Comparison of ENCODE assay signal across 15 mouse cellular contexts in genomic region chr13:84625927-84626326, GRCm38 (mm10).
"Had no signal": no experiment of that assay in that cellular context is flagged by ENCODE, and none has a peak within 500 bp of the region (broad histone marks: within the 10 kb centered on the region; RNA-seq: fewer than 3 reads in every experiment).

No protein-coding gene starts in this region.

- ATAC-seq: lung, postnatal 0 days; midbrain, embryonic 13.5 days had no signal

- H3K9ac ChIP-seq: limb, embryonic 13.5 days; liver, embryonic 15.5 days; midbrain, embryonic 13.5 days; neural tube, embryonic 12.5 days had no signal

- H3K4me1 ChIP-seq: limb, embryonic 13.5 days; liver, embryonic 15.5 days had no signal

- H3K36me3 ChIP-seq: limb, embryonic 13.5 days; liver, embryonic 15.5 days; midbrain, embryonic 13.5 days; neural tube, embryonic 12.5 days had no signal

- H3K4me3 ChIP-seq: limb, embryonic 13.5 days; liver, embryonic 15.5 days; midbrain, embryonic 13.5 days; neural tube, embryonic 12.5 days had no signal

- H3K4me2 ChIP-seq: limb, embryonic 13.5 days; liver, embryonic 15.5 days; midbrain, embryonic 13.5 days; neural tube, embryonic 12.5 days had no signal

- DNase-seq: kidney, adult 9 months; kidney, postnatal 36 days; left cerebral cortex, postnatal 4 days; lung, adult 2 months; lung, postnatal 4 days; right cerebral cortex, postnatal 4 days; spleen, adult 18-20 months; thymus, adult 18-20 months; thymus, postnatal 14 days had no signal

- H3K9me3 ChIP-seq: limb, embryonic 13.5 days; liver, embryonic 15.5 days; midbrain, embryonic 13.5 days; neural tube, embryonic 12.5 days had no signal

- H3K27me3 ChIP-seq: limb, embryonic 13.5 days; liver, embryonic 15.5 days; neural tube, embryonic 12.5 days had no signal

- H3K27ac ChIP-seq: kidney, postnatal 0 days; limb, embryonic 13.5 days; liver, embryonic 15.5 days; midbrain, embryonic 13.5 days; neural tube, embryonic 12.5 days had no signal
